8 mouse cellular contexts compared by ENCODE assay signal in the genomic region with DNA sequence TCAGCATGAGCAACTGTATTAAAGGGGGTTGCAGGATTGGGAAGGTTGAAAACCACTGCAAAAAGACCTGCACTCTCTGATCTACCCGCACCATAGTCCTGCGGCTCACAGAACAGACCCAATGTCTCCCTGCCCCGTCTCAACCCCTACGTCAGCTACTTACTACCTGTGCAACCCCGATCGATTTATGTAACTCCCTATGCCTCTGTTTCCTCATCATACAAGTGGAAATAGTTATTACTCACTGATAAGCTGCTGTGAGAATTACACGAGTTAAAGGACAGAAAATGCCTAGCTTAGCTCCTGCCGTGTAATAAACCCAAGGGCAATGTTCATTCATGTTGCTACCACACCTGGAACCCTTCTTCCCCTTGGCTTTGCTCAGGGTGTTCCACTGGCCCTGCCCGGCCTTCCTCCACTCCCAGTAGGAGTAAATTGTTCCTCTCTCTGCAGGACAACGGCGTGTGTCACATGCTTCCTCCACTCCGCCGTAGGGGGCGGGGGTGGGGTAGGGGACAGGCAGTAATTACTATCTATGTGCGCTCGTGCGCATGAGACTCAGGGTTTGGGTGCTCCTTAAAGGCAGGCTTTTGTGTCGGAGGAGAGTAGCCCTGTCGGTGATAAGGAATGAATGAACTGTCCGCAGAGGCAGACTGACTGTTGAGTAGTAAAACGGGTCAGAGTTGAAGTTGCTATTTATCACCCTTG. TPM values are rescaled to one million over a fixed set of nuclear protein-coding genes. Genes with fewer than 3 reads are reported as not detected.
DNase-seq lines count a peak whose midpoint lies in the region; ATAC-seq and TF ChIP-seq lines count a peak whose summit lies in the region.

No protein-coding gene starts in this region.

- intact Hi-C loops in left cerebral cortex, postnatal 14 days (cut with DNase I), result no loop called here

- peak overlapping the region; percentile 9; the same call in 1 of the 2 replicates for H3K4me3 ChIP-seq in embryonic facial prominence, embryonic 13.5 days
- no peak overlapping the region for H3K4me3 ChIP-seq in hindbrain, postnatal 0 days (ENCODE audit: low read length)

- no peaks in the 10 kb centered on the region; the same call in 1 of the 2 replicates for H3K27me3 ChIP-seq in embryonic facial prominence, embryonic 13.5 days
- H3K27me3 ChIP-seq in hindbrain, postnatal 0 days (ENCODE audit: insufficient read depth, low read length), result no peaks in the 10 kb centered on the region

- ATAC-seq in embryonic facial prominence, embryonic 13.5 days (ENCODE audit: insufficient number of reproducible peaks, insufficient read depth, low FRiP score, low TSS enrichment, low read depth), result no peak
- ATAC-seq in hindbrain, postnatal 0 days, result peak; percentile 22

- H3K9ac ChIP-seq in embryonic facial prominence, embryonic 13.5 days, result no peak overlapping the region
- H3K9ac ChIP-seq in hindbrain, postnatal 0 days (replicated peaks; ENCODE audit: low read length), result no peak overlapping the region

- peaks cover 12% of the 10 kb centered on the region for H3K4me1 ChIP-seq in embryonic facial prominence, embryonic 13.5 days
- H3K4me1 ChIP-seq in hindbrain, postnatal 0 days (ENCODE audit: insufficient read depth, low read length), result peaks cover 8% of the 10 kb centered on the region; the same call in 1 of the 2 replicates

- 40% methylated on average over 21 of the region's 21 CpGs for WGBS in embryonic facial prominence, embryonic 13.5 days
- 40% methylated on average over 21 of the region's 21 CpGs for WGBS in hindbrain, postnatal 0 days

- no peaks in the 10 kb centered on the region for H3K36me3 ChIP-seq in embryonic facial prominence, embryonic 13.5 days
- H3K36me3 ChIP-seq in hindbrain, postnatal 0 days (ENCODE audit: insufficient read depth, low read length), result no peaks in the 10 kb centered on the region

- H3K4me2 ChIP-seq in embryonic facial prominence, embryonic 13.5 days, result peak overlapping the region; percentile 37
- H3K4me2 ChIP-seq in hindbrain, postnatal 0 days (ENCODE audit: low read depth, low read length), result peak overlapping the region; percentile 11

- H3K27ac ChIP-seq in embryonic facial prominence, embryonic 13.5 days, result no peak overlapping the region
- no peak overlapping the region for H3K27ac ChIP-seq in hindbrain, postnatal 0 days

- DNase-seq in adrenal gland, postnatal 36 days, result peak; percentile 28 to 32
- DNase-seq in adrenal gland, adult 18-20 months (ENCODE audit: low spot score in 2 of 2), result no peak
- peak; percentile 20 to 26 for DNase-seq in B cell, adult 2 months
- DNase-seq in hindbrain, postnatal 0 days (ENCODE audit: low spot score), result peak; percentile 34
- DNase-seq in lung, postnatal 4 days, result peak; percentile 42 to 52
- DNase-seq in thymus, postnatal 36 days, result peak; percentile 36 to 54
- DNase-seq in left cerebral cortex, postnatal 14 days (ENCODE audit: low spot score in 2 of 2), result no peak

- no peak for TF ChIP-seq CTCF in hindbrain, postnatal 0 days (IDR thresholded peaks at IDR 0.05; ENCODE audit: low read depth)

- no peaks in the 10 kb centered on the region for H3K9me3 ChIP-seq in embryonic facial prominence, embryonic 13.5 days
- no peaks in the 10 kb centered on the region for H3K9me3 ChIP-seq in hindbrain, postnatal 0 days (ENCODE audit: low read length)

RNA-seq across cellular contexts. Expression of a gene that starts 2.7 kb away (rescaled TPM):
- total RNA-seq in adrenal gland, postnatal 36 days (2021), result 10 to 100 TPM in 1 of 2 experiments, 1 to 10 TPM in 1; 9.5 to 16.2 TPM
- 10 to 100 TPM; 18.5 to 42.1 TPM for total RNA-seq in adrenal gland, adult 18-20 months (2021)
- polyA plus RNA-seq in embryonic facial prominence, embryonic 13.5 days (2015; fragmentation: Nextera tagmentation; extraction: Ambion mirVana), result 14.7 and 19.4 TPM in 2 replicates
- 2.1 and 9.1 TPM in 2 replicates for total RNA-seq in hindbrain, postnatal 0 days (2014; rRNA removed)
- 6.6 and 8.2 TPM in 2 replicates for polyA plus RNA-seq in hindbrain, postnatal 0 days (2015; fragmentation: Nextera tagmentation; extraction: Ambion mirVana)
- under 1 TPM; 0.34 to 0.75 TPM for total RNA-seq in left cerebral cortex, postnatal 14 days (2021)

RNA-seq across cellular contexts. Expression of a gene that starts 53.3 kb away (rescaled TPM):
- total RNA-seq in adrenal gland, postnatal 36 days (2021), result 1 to 10 TPM; 1.7 to 3.2 TPM
- total RNA-seq in adrenal gland, adult 18-20 months (2021), result 1 to 10 TPM in 1 of 2 experiments, under 1 TPM in 1; 0.93 to 2.2 TPM
- 47.1 and 56.7 TPM in 2 replicates for polyA plus RNA-seq in embryonic facial prominence, embryonic 13.5 days (2015; fragmentation: Nextera tagmentation; extraction: Ambion mirVana)
- total RNA-seq in hindbrain, postnatal 0 days (2014; rRNA removed), result 6.3 and 10.0 TPM in 2 replicates
- 5.5 and 6.5 TPM in 2 replicates for polyA plus RNA-seq in hindbrain, postnatal 0 days (2015; fragmentation: Nextera tagmentation; extraction: Ambion mirVana)
- 1 to 10 TPM in 1 of 2 experiments, under 1 TPM in 1; 0.85 to 1.2 TPM for total RNA-seq in left cerebral cortex, postnatal 14 days (2021)

Comparison
In these comparisons a context has a peak if more than half of its experiments do, and no peak if none do; other contexts are left out.
1. DNase-seq: peak in adrenal gland, postnatal 36 days (2 of 2), B cell, adult 2 months (2 of 2), hindbrain, postnatal 0 days (single experiment), lung, postnatal 4 days (2 of 2) and thymus, postnatal 36 days (2 of 2); none in adrenal gland, adult 18-20 months (0 of 2) and left cerebral cortex, postnatal 14 days (0 of 2).